Mouse (Mus musculus) left cerebral cortex, adult 18-20 months (tissue): ENCODE results near the gene Rmi1. TPM values are rescaled to one million over a fixed set of nuclear protein-coding genes. Genes with fewer than 3 reads are reported as not detected.

Experiments used
- microRNA-seq, 2 experiments: library from miRNA; unstranded; fragments of <30 nt; microRNA quantifications; one replicate each; pipeline ENCODE4 v1.2.0; 2021
- total RNA-seq, 2 experiments: library from RNA; stranded (reverse); gene quantifications; 2 replicates each; pipeline ENCODE4 v1.2.3; 2021

Gene Rmi1
- total RNA-seq, 2 experiments from 2014 or later = 12.8 to 15.5 TPM

Small RNAs within 50 kb of the gene (microRNA-seq; reads per million reads assigned to microRNA genes)
- 38.9 to 41.3 reads per million in 2 experiments for gene Mir7-1

Other genes with a start within 250 kb of the Rmi1 start
- 10 to 100 TPM; 29.6 to 33.2 TPM for gene Idnk, start 244.6 kb upstream of the Rmi1 start, total RNA-seq
- gene Ubqln1, start 186.6 kb upstream of the Rmi1 start, total RNA-seq = 100 to 1,000 TPM; 155 to 162 TPM
- gene Gkap1, start 126.5 kb upstream of the Rmi1 start, total RNA-seq = 10 to 100 TPM; 17.4 to 18.2 TPM
- gene Kif27, start 43.1 kb upstream of the Rmi1 start, total RNA-seq = 1 to 10 TPM; 3.6 to 3.8 TPM
- gene 2210016F16Rik, start 17.0 kb upstream of the Rmi1 start, total RNA-seq = 1 to 10 TPM; 7.8 to 8.0 TPM
- 100 to 1,000 TPM; 599 to 626 TPM for gene Hnrnpk, start 1.1 kb downstream of the Rmi1 start, total RNA-seq
- not detected for gene Slc28a3, start 208.6 kb downstream of the Rmi1 start, total RNA-seq